Mouse (Mus musculus): ENCODE measurements at regions not wholly inside any gene's neighbourhood (a gene's known extent, or its start where the extent isn't known, plus 50 kb on each side); places are given as distances from the start of the nearest gene placed in this dataset.

GRCm38 (mm10) chr11:111212038-111212701, 146.2 kb downstream of the Kcnj2 start:
- no peak for ATAC-seq (ENCODE audit: low FRiP score, low TSS enrichment)
- H3K4me2 ChIP-seq (replicated peaks; ENCODE audit: low read depth): no peak overlapping the region
- no peak overlapping the region for H3K9ac ChIP-seq (ENCODE audit: low read length)
- no peaks in the 10 kb centered on the region for H3K27me3 ChIP-seq (ENCODE audit: control insufficient read depth, insufficient read depth, low read length)
- peak; percentile 13 for DNase-seq (ENCODE audit: low spot score)
- no peak overlapping the region for H3K27ac ChIP-seq (replicated peaks)
- H3K4me3 ChIP-seq (ENCODE audit: low read depth, low read length): no peak overlapping the region
- WGBS: 64% methylated on average over 5 of the region's 5 CpGs
- TF ChIP-seq EP300 (optimal IDR thresholded peaks at IDR 0.05) (no peak), CTCF (IDR thresholded peaks at IDR 0.05; ENCODE audit: low read depth) (no peak)
- no peaks in the 10 kb centered on the region for H3K36me3 ChIP-seq (ENCODE audit: control insufficient read depth, insufficient read depth, low read length)
- no peaks in the 10 kb centered on the region for H3K9me3 ChIP-seq (ENCODE audit: control insufficient read depth, low read length)
- no peaks in the 10 kb centered on the region for H3K4me1 ChIP-seq (replicated peaks; ENCODE audit: control insufficient read depth, insufficient read depth)

GRCm38 (mm10) chr11:111212702-111213328, 146.9 kb downstream of the Kcnj2 start:
- no peaks in the 10 kb centered on the region for H3K27me3 ChIP-seq (ENCODE audit: control insufficient read depth, insufficient read depth, low read length)
- WGBS: 27% methylated on average over 5 of the region's 5 CpGs
- no peak for ATAC-seq (ENCODE audit: low FRiP score, low TSS enrichment)
- H3K27ac ChIP-seq (replicated peaks): no peak overlapping the region; the same call in 1 of the 2 replicates
- no peaks in the 10 kb centered on the region for H3K9me3 ChIP-seq (ENCODE audit: control insufficient read depth, low read length)
- H3K4me3 ChIP-seq (ENCODE audit: low read depth, low read length): no peak overlapping the region
- no peak overlapping the region for H3K4me2 ChIP-seq (replicated peaks; ENCODE audit: low read depth)
- no peaks in the 10 kb centered on the region for H3K36me3 ChIP-seq (ENCODE audit: control insufficient read depth, insufficient read depth, low read length)
- H3K4me1 ChIP-seq (replicated peaks; ENCODE audit: control insufficient read depth, insufficient read depth): no peaks in the 10 kb centered on the region
- DNase-seq (ENCODE audit: low spot score): no peak
- no peak for TF ChIP-seq EP300 (optimal IDR thresholded peaks at IDR 0.05)
- no peak for TF ChIP-seq CTCF (IDR thresholded peaks at IDR 0.05; ENCODE audit: low read depth)
- no peak overlapping the region for H3K9ac ChIP-seq (ENCODE audit: low read length)

GRCm38 (mm10) chr11:111215006-111215405, 149.0 kb downstream of the Kcnj2 start:
- ATAC-seq (ENCODE audit: low FRiP score, low TSS enrichment) (no peak), DNase-seq (ENCODE audit: low spot score) (no peak)
- TF ChIP-seq EP300 (optimal IDR thresholded peaks at IDR 0.05): no peak
- TF ChIP-seq CTCF (IDR thresholded peaks at IDR 0.05; ENCODE audit: low read depth): no peak
- no peak overlapping the region for H3K4me3 ChIP-seq (ENCODE audit: low read depth, low read length)
- H3K27me3 ChIP-seq (ENCODE audit: control insufficient read depth, insufficient read depth, low read length): no peaks in the 10 kb centered on the region
- H3K27ac ChIP-seq (replicated peaks): no peak overlapping the region
- WGBS: 65% methylated on average over 5 of the region's 5 CpGs
- no peak overlapping the region for H3K9ac ChIP-seq (ENCODE audit: low read length)
- no peak overlapping the region for H3K4me2 ChIP-seq (replicated peaks; ENCODE audit: low read depth)
- H3K9me3 ChIP-seq (ENCODE audit: control insufficient read depth, low read length): no peaks in the 10 kb centered on the region
- H3K4me1 ChIP-seq (replicated peaks; ENCODE audit: control insufficient read depth, insufficient read depth): no peaks in the 10 kb centered on the region
- H3K36me3 ChIP-seq (ENCODE audit: control insufficient read depth, insufficient read depth, low read length): no peaks in the 10 kb centered on the region

GRCm38 (mm10) chr11:111223834-111224233, 157.9 kb downstream of the Kcnj2 start:
- H3K27me3 ChIP-seq (ENCODE audit: control insufficient read depth, insufficient read depth, low read length): no peaks in the 10 kb centered on the region
- no peak overlapping the region for H3K27ac ChIP-seq (replicated peaks)
- no peak for DNase-seq (ENCODE audit: low spot score)
- H3K36me3 ChIP-seq (ENCODE audit: control insufficient read depth, insufficient read depth, low read length): no peaks in the 10 kb centered on the region
- H3K9me3 ChIP-seq (ENCODE audit: control insufficient read depth, low read length): no peaks in the 10 kb centered on the region
- TF ChIP-seq EP300 (optimal IDR thresholded peaks at IDR 0.05) (no peak), CTCF (IDR thresholded peaks at IDR 0.05; ENCODE audit: low read depth) (no peak)
- H3K4me2 ChIP-seq (replicated peaks; ENCODE audit: low read depth): no peak overlapping the region
- no peak overlapping the region for H3K9ac ChIP-seq (ENCODE audit: low read length)
- ATAC-seq (ENCODE audit: low FRiP score, low TSS enrichment): no peak
- H3K4me3 ChIP-seq (ENCODE audit: low read depth, low read length): no peak overlapping the region
- 76% methylated on average over 4 of the region's 4 CpGs for WGBS
- no peaks in the 10 kb centered on the region for H3K4me1 ChIP-seq (replicated peaks; ENCODE audit: control insufficient read depth, insufficient read depth)

GRCm38 (mm10) chr11:111227305-111227704, 161.3 kb downstream of the Kcnj2 start:
- Histone ChIP-seq H3K27me3 (ENCODE audit: control insufficient read depth, insufficient read depth, low read length) (no peaks in the 10 kb centered on the region), H3K9ac (ENCODE audit: low read length) (no peak overlapping the region), H3K4me3 (ENCODE audit: low read depth, low read length) (no peak overlapping the region), H3K9me3 (ENCODE audit: control insufficient read depth, low read length) (no peaks in the 10 kb centered on the region), H3K4me2 (replicated peaks; ENCODE audit: low read depth) (no peak overlapping the region), H3K4me1 (replicated peaks; ENCODE audit: control insufficient read depth, insufficient read depth) (no peaks in the 10 kb centered on the region), H3K36me3 (ENCODE audit: control insufficient read depth, insufficient read depth, low read length) (no peaks in the 10 kb centered on the region), H3K27ac (replicated peaks) (no peak overlapping the region)
- 70% methylated on average over 1 of the region's 1 CpGs for WGBS
- DNase-seq (ENCODE audit: low spot score) (no peak), ATAC-seq (ENCODE audit: low FRiP score, low TSS enrichment) (no peak)
- TF ChIP-seq EP300 (optimal IDR thresholded peaks at IDR 0.05) (no peak), CTCF (IDR thresholded peaks at IDR 0.05; ENCODE audit: low read depth) (no peak)

GRCm38 (mm10) chr11:111236741-111237140, 170.8 kb downstream of the Kcnj2 start:
- ATAC-seq (ENCODE audit: low FRiP score, low TSS enrichment) (no peak), DNase-seq (ENCODE audit: low spot score) (no peak)
- WGBS: 86% methylated on average over 1 of the region's 1 CpGs
- Histone ChIP-seq H3K36me3 (ENCODE audit: control insufficient read depth, insufficient read depth, low read length) (no peaks in the 10 kb centered on the region), H3K27me3 (ENCODE audit: control insufficient read depth, insufficient read depth, low read length) (no peaks in the 10 kb centered on the region), H3K4me1 (replicated peaks; ENCODE audit: control insufficient read depth, insufficient read depth) (no peaks in the 10 kb centered on the region), H3K27ac (replicated peaks) (no peak overlapping the region), H3K4me2 (replicated peaks; ENCODE audit: low read depth) (no peak overlapping the region), H3K9me3 (ENCODE audit: control insufficient read depth, low read length) (no peaks in the 10 kb centered on the region), H3K9ac (ENCODE audit: low read length) (no peak overlapping the region), H3K4me3 (ENCODE audit: low read depth, low read length) (no peak overlapping the region)
- TF ChIP-seq CTCF (IDR thresholded peaks at IDR 0.05; ENCODE audit: low read depth) (no peak), EP300 (optimal IDR thresholded peaks at IDR 0.05) (no peak)
